Mouse (Mus musculus) embryo, embryonic 10.5 days (tissue): ENCODE results near the gene Ccsap.
A peak's percentile ranks its signal among the peaks of the same experiment; 100 is the strongest.

Experiments used
- DNase-seq: peaks from one replicate; pipeline ENCODE4 v3.0.0-alpha.2; 2015; ENCODE audit warnings: low spot score

Ccsap gene

GRCm38 (mm10) chr8:123877865-123878264 is 17.9 kb upstream of the Ccsap start:
- DNase-seq = no peak

GRCm38 (mm10) chr8:123874324-123874723 is 14.3 kb upstream of the Ccsap start:
- no peak for DNase-seq

- no peak for DNase-seq
Observed at GRCm38 (mm10) chr8:123873364-123873763, 13.4 kb upstream of the Ccsap start.

- no peak for DNase-seq
Observed at GRCm38 (mm10) chr8:123872048-123872447, 12.0 kb upstream of the Ccsap start.

GRCm38 (mm10) chr8:123866971-123867370 is 7.0 kb upstream of the Ccsap start:
- peak; percentile 11 for DNase-seq

- DNase-seq = no peak
Observed at GRCm38 (mm10) chr8:123865786-123866185, 5.8 kb upstream of the Ccsap start.

- no peak for DNase-seq
Observed at GRCm38 (mm10) chr8:123860386-123860785, 377 bp upstream of the Ccsap start.

- DNase-seq = peak; percentile 96
Observed at GRCm38 (mm10) chr8:123858941-123859647, 915 bp downstream of the Ccsap start.

GRCm38 (mm10) chr8:123858574-123858940 is 1.5 kb downstream of the Ccsap start:
- peak; percentile 67 for DNase-seq

GRCm38 (mm10) chr8:123857361-123857760 is 2.6 kb downstream of the Ccsap start:
- no peak for DNase-seq

- no peak for DNase-seq
Observed at GRCm38 (mm10) chr8:123854733-123855475, 5.1 kb downstream of the Ccsap start.

GRCm38 (mm10) chr8:123854252-123854651 is 5.8 kb downstream of the Ccsap start:
- no peak for DNase-seq

- DNase-seq = no peak
Observed at GRCm38 (mm10) chr8:123851590-123851989, 8.4 kb downstream of the Ccsap start.

- DNase-seq = no peak
Observed at GRCm38 (mm10) chr8:123849352-123849751, 10.7 kb downstream of the Ccsap start.

- no peak for DNase-seq
Observed at GRCm38 (mm10) chr8:123847546-123847945, 12.5 kb downstream of the Ccsap start.

- DNase-seq = no peak
Observed at GRCm38 (mm10) chr8:123846509-123846908, 13.5 kb downstream of the Ccsap start.

- DNase-seq = no peak
Observed at GRCm38 (mm10) chr8:123845991-123846390, 14.0 kb downstream of the Ccsap start.

GRCm38 (mm10) chr8:123845114-123845513 is 14.9 kb downstream of the Ccsap start:
- DNase-seq = no peak

- no peak for DNase-seq
Observed at GRCm38 (mm10) chr8:123844341-123844740, 15.7 kb downstream of the Ccsap start.

GRCm38 (mm10) chr8:123842086-123842485 is 17.9 kb downstream of the Ccsap start:
- no peak for DNase-seq

GRCm38 (mm10) chr8:123840578-123841345 is 19.2 kb downstream of the Ccsap start:
- DNase-seq = no peak

- peak; percentile 50 for DNase-seq
Observed at GRCm38 (mm10) chr8:123838496-123838895, 21.5 kb downstream of the Ccsap start.

GRCm38 (mm10) chr8:123836354-123836753 is 23.7 kb downstream of the Ccsap start:
- DNase-seq = no peak
